Mouse (Mus musculus) heart, adult 2 months (tissue): Measurements from ENCODE around the gene Cyp4f39.
"Not testable (repeated sequence)": the region's sequence is repeated elsewhere in the genome, so short reads cannot be mapped to it uniquely, and the experiment has no call there.

ENCODE experiments used
- CTCF ChIP-seq: fragments of 200-600 bp; IDR thresholded peaks from 2 replicates; pipeline ENCODE4 v1.8.1; 2022; ENCODE audit warnings: antibody characterized with exemption, mild to moderate bottlenecking, moderate library complexity
- EP300 ChIP-seq: fragments of 200-500 bp; IDR thresholded peaks from 2 replicates; pipeline ENCODE4 v1.6.1; 2011; ENCODE audit warnings: low read depth, low read length, control low read depth; ENCODE audit not compliant: insufficient read depth
- POLR2A ChIP-seq: fragments of 200-500 bp; IDR thresholded peaks from 2 replicates; pipeline ENCODE4 v1.6.1; 2011; ENCODE audit warnings: mild to moderate bottlenecking, low read depth, low read length, control low read depth; ENCODE audit not compliant: insufficient read depth

- TF ChIP-seq POLR2A, CTCF, EP300: not testable (repeated sequence)
Observed at GRCm38 (mm10) chr17:32532356-32532755, 79.8 kb downstream of the Cyp4f39 start.
